Mouse (Mus musculus) forebrain, postnatal 0 days (tissue): ENCODE measurements around the gene Cyp24a1. TPM values are rescaled to one million over a fixed set of nuclear protein-coding genes. Genes with fewer than 3 reads are reported as not detected.
"Not testable (repeated sequence)": the region's sequence is repeated elsewhere in the genome, so short reads cannot be mapped to it uniquely, and the experiment has no call there.

Source experiments
- ATAC-seq: fragments of 200-750 bp; cut with Nextera tagmentation; 2 replicates; pipeline ENCODE4 v1.8.0; 2017; ENCODE audit warnings: mild to moderate bottlenecking, moderate library complexity
- DNase-seq: peaks from one replicate; pipeline ENCODE4 v3.0.0-alpha.2; 2015
- H3K27ac ChIP-seq: fragments of 300-500 bp; sonication (generic); 2 replicates; pipeline ENCODE4 v1.5.1; 2014; ENCODE audit warnings: low read depth, mild to moderate bottlenecking, antibody characterized with exemption, low read length, moderate library complexity, mixed read lengths
- H3K27me3 ChIP-seq: fragments of 300-500 bp; sonication (generic); 2 replicates; pipeline ENCODE4 v1.6.1; 2014; ENCODE audit warnings: mild to moderate bottlenecking, low read length, mixed read lengths; ENCODE audit not compliant: insufficient read depth
- H3K36me3 ChIP-seq: fragments of 300-500 bp; sonication (generic); 2 replicates; pipeline ENCODE4 v1.6.1; 2014; ENCODE audit warnings: mild to moderate bottlenecking, moderate library complexity; ENCODE audit not compliant: insufficient read depth
- H3K4me1 ChIP-seq: fragments of 300-500 bp; sonication (generic); 2 replicates; pipeline ENCODE4 v1.6.1; 2014; ENCODE audit warnings: antibody characterized with exemption; ENCODE audit not compliant: insufficient read depth
- H3K4me2 ChIP-seq: fragments of 300-500 bp; sonication (generic); 2 replicates; pipeline ENCODE4 v1.6.1; 2014; ENCODE audit warnings: low read depth, mild to moderate bottlenecking, moderate library complexity
- H3K4me3 ChIP-seq: fragments of 300-500 bp; sonication (generic); 2 replicates; pipeline ENCODE4 v1.5.1; 2014; ENCODE audit warnings: low read depth, low read length, mixed read lengths
- H3K9ac ChIP-seq: fragments of 300-500 bp; sonication (generic); 2 replicates; pipeline ENCODE4 v1.6.1; 2014; ENCODE audit warnings: mild to moderate bottlenecking
- H3K9me3 ChIP-seq: fragments of 300-500 bp; sonication (generic); 2 replicates; pipeline ENCODE4 v1.6.1; 2016; ENCODE audit warnings: low read length
- CTCF ChIP-seq: sonication (generic); IDR thresholded peaks from 2 replicates; pipeline ENCODE4 v1.5.1; 2016; ENCODE audit warnings: antibody characterized with exemption, control low read depth, low read depth
- WGBS: fragments of 180-500 bp; shearing (Covaris S2); extraction: QIAGEN DNeasy Blood & Tissue Kit; methylation state at CpG from one replicate; pipeline ENCODE4 v1.1.7; 2014; 5-methylcytosine and 5-hydroxymethylcytosine counted together
- polyA plus RNA-seq: library from polyadenylated mRNA; unstranded; fragments of >200 nt; fragmentation: Nextera tagmentation; extraction: Ambion mirVana; gene quantifications from 2 replicates; pipeline ENCODE4 v1.2.1, GENCODE M21; 2015
- total RNA-seq: library from RNA; depleted of rRNA; stranded (reverse); fragments of >200 nt; gene quantifications from 2 replicates; pipeline ENCODE4 v1.2.3, GENCODE M21; 2014

The Cyp24a1 gene
- total and polyA plus RNA-seq, 2 experiments from 2014 or later = not detected

DNA sequence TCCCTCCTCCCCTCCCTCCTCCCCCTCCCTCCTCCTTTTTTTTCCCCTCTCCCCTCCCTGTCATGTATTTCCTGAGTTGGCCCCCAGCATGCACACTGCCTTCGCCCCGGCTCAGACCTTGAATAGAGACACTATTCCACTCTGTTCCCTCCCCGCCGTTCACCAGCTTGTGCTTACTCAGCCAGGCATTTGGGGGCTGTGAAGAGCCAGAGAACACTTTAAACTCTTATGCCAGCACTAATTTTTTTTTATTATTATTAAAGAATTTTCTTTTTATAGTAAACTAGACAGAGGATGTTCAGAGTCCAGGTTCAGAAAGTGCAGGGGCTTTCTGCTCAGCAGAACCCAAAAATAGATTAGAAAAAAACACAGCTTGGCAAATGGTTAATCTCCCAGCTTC, 32.1 kb downstream of the Cyp24a1 start:
- no peak overlapping the region for H3K9ac ChIP-seq
- DNase-seq (no peak), ATAC-seq (no peak)
- 33% methylated on average over 4 of the region's 4 CpGs for WGBS
- H3K27me3 ChIP-seq = no peaks in the 10 kb centered on the region
- no peak for TF ChIP-seq CTCF
- no peaks in the 10 kb centered on the region for H3K9me3 ChIP-seq
- no peaks in the 10 kb centered on the region; the same call in 1 of the 2 replicates for H3K4me1 ChIP-seq
- H3K36me3 ChIP-seq = no peaks in the 10 kb centered on the region
- H3K4me3 ChIP-seq = no peak overlapping the region
- no peak overlapping the region for H3K27ac ChIP-seq
- no peak overlapping the region for H3K4me2 ChIP-seq

- H3K4me1 ChIP-seq = no peaks in the 10 kb centered on the region
- no peaks in the 10 kb centered on the region for H3K27me3 ChIP-seq
- H3K9me3 ChIP-seq = no peaks in the 10 kb centered on the region
- no peak for ATAC-seq
- no peak for TF ChIP-seq CTCF
- H3K4me3 ChIP-seq = no peak overlapping the region
- DNase-seq = no peak
- H3K36me3 ChIP-seq = no peaks in the 10 kb centered on the region
- no peak overlapping the region for H3K4me2 ChIP-seq
- H3K9ac ChIP-seq = no peak overlapping the region
- 44% methylated on average over 7 of the region's 7 CpGs for WGBS
- H3K27ac ChIP-seq = no peak overlapping the region
Observed at GRCm38 (mm10) chr2:170461652-170462051, 35.3 kb downstream of the Cyp24a1 start.

DNA sequence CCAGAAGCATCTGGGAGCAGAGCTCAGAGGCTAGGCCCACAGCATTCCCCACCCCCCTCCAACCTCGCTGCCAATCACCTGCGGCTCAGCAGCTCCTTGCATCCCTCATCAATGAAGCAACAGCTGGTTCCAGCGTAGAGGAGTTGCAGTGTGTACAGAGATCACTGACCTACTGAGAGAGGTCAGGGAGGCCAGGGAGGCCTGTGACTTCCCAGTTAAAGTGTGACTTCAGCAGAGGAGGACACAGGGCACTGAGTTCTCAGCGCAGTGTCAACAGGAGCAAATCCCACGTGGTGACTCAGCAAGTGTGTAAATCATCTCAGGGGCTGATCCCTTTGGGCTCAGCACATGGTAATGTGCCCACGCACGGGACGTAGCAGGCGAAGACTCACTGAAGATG, 37.1 kb downstream of the Cyp24a1 start:
- Histone ChIP-seq H3K9ac (no peak overlapping the region), H3K36me3 (no peaks in the 10 kb centered on the region), H3K27ac (no peak overlapping the region), H3K4me1 (no peaks in the 10 kb centered on the region), H3K4me3 (no peak overlapping the region), H3K9me3 (no peaks in the 10 kb centered on the region), H3K4me2 (no peak overlapping the region), H3K27me3 (no peaks in the 10 kb centered on the region)
- DNase-seq (no peak), ATAC-seq (no peak)
- 54% methylated on average over 9 of the region's 9 CpGs for WGBS
- TF ChIP-seq CTCF = no peak

DNA sequence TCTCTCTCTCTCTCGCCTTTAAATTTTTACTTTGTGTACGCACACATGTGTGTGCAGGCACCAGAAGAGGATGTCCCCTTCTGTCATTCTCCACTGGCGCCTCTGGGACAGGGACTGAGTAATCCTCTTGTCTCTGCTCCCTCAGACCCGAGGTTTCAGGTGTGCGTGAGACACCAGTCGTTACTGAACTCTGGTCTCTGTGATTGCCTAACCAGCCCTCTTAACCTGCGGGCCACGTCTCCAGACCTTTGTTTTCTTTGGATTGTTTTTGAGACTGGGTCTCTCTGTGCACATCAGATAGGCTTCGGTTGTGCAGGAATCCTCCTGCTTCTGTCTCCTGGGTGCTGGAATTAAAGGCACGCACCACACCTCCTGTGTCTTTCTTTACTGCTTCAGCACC, 37.8 kb downstream of the Cyp24a1 start:
- WGBS = 68% methylated on average over 10 of the region's 10 CpGs
- ATAC-seq (no peak), DNase-seq (no peak)
- Histone ChIP-seq H3K4me2 (no peak overlapping the region), H3K4me1 (no peaks in the 10 kb centered on the region), H3K27ac (no peak overlapping the region), H3K36me3 (no peaks in the 10 kb centered on the region), H3K4me3 (no peak overlapping the region), H3K9ac (no peak overlapping the region), H3K9me3 (no peaks in the 10 kb centered on the region), H3K27me3 (no peaks in the 10 kb centered on the region)
- no peak for TF ChIP-seq CTCF

DNA sequence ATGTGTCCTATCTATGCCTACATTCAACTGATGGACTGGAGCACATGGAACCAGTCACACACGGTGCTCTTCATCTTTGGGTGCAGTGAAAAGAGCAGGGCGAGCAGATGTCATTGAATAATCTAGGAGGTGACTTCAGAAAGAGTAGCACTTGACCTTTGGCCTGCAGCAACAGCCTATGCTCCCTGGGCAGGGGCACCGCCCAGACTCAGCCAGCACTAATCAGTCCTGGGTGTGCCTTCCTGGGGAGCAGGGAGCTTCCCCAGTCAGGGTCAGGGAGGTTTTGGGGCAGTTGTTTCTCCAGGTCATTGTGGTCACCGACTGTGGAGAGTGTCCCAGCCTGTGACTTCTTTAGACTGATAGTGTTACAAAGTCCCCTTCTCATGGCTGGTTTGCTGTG, 43.1 kb downstream of the Cyp24a1 start:
- WGBS = 73% methylated on average over 3 of the region's 4 CpGs
- not testable (repeated sequence) for H3K4me2 ChIP-seq, DNase-seq, ATAC-seq, H3K9ac ChIP-seq, H3K4me3 ChIP-seq, H3K36me3 ChIP-seq, H3K27me3 ChIP-seq, H3K9me3 ChIP-seq, H3K27ac ChIP-seq, H3K4me1 ChIP-seq

- Histone ChIP-seq H3K9me3 (no peaks in the 10 kb centered on the region), H3K4me2 (no peak overlapping the region), H3K36me3 (no peaks in the 10 kb centered on the region), H3K27me3 (no peaks in the 10 kb centered on the region), H3K4me1 (no peaks in the 10 kb centered on the region), H3K4me3 (no peak overlapping the region), H3K9ac (no peak overlapping the region), H3K27ac (no peak overlapping the region)
- WGBS = 8% methylated on average over 9 of the region's 9 CpGs
- TF ChIP-seq CTCF = peak; percentile 81
- DNase-seq (peak; percentile 86), ATAC-seq (peak; percentile 50)
Observed at GRCm38 (mm10) chr2:170450933-170451332, 46.0 kb downstream of the Cyp24a1 start.

GRCm38 (mm10) chr2:170447651-170448050, 49.3 kb downstream of the Cyp24a1 start:
- TF ChIP-seq CTCF = no peak
- no peak for DNase-seq
- no peaks in the 10 kb centered on the region for H3K36me3 ChIP-seq
- no peaks in the 10 kb centered on the region for H3K9me3 ChIP-seq
- H3K4me1 ChIP-seq = no peaks in the 10 kb centered on the region
- H3K27ac ChIP-seq = no peak overlapping the region
- peak; percentile 32; the same call in 1 of the 2 replicates for ATAC-seq
- no peak overlapping the region for H3K4me2 ChIP-seq
- no peak overlapping the region for H3K9ac ChIP-seq
- WGBS = 59% methylated on average over 10 of the region's 10 CpGs
- H3K4me3 ChIP-seq = no peak overlapping the region
- H3K27me3 ChIP-seq = no peaks in the 10 kb centered on the region
